Mouse (Mus musculus) left cerebral cortex, adult 9 months (tissue): ENCODE measurements around the gene Olfr730.

Experiments used
- DNase-seq, 2 experiments: peaks; one replicate each; pipeline ENCODE4 v3.0.0; 2022; ENCODE audit warnings: low spot score in 2 of 2

Gene Olfr730

DNA sequence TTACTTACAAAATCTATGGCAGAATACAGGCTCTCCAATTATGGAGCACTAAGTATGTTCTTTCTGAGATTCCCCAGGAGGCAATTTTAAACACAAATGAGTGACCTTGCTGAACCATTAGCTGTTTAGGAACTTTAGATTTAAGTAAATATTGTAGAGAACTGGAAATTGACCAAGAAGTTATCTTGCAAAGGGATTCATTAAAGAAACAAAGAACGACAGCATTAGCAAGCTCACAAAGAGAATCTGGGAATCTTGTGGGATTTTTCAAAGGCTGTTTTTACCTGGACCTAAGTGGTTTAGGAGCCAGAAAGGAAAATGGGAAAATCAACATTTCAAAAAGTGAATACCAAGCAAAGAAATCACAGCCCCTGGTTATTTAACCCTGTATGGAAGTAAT, at the start of gene Olfr730:
TSS of gene Olfr730 (minus strand) at position 101 of the 400 bp plus-strand sequence.
- no peak for DNase-seq

DNA sequence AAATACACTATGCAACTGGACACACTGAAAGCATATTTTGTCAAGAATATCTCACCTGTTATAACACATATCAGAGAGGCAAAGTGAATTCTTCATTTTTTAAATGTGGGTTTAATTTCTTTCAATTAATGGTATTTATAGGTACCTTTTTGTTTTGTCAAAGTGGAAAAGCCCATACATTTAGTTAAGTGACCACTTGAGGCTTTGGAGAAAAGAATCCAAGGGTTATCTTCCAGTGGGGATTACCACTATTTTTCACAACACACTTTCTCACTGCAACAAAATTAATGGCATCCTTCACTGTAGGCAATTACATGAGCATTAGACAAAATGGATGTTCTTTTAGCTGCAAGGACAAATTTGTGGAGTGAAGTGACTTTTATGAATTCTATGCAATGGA, 35.2 kb downstream of the Olfr730 start, which contains the start of gene Olfr729:
TSS of gene Olfr729 (minus strand) at position 101 of the 400 bp plus-strand sequence.
- no peak for DNase-seq

DNA sequence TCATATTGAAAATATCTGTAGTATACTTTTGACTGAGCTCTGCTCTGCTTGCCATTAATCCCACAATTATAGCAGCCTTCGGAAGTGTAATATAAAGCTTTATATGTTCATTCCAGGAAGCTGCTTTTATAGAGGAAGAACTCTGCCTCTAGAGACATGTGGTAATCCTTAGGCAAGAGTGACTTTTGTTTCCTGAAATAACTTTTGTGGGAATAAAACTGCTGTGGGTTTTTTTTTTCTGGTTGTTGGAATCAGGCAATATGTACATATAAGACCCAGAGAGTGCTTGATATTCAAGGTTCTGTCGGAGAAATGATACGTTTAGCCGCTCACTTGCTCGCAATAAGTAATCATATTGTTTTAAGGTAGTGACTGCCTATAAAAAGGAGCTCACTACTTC, 45.4 kb downstream of the Olfr730 start, which contains the start of gene Olfr728:
TSS of gene Olfr728 (minus strand) at position 101 of the 400 bp plus-strand sequence.
- DNase-seq = no peak
